Mouse (Mus musculus) forebrain, embryonic 14.5 days (tissue): ENCODE data around the gene Erc2. TPM values are rescaled to one million over a fixed set of nuclear protein-coding genes. Genes with fewer than 3 reads are reported as not detected.

Experiments used
- ATAC-seq: fragments of 200-750 bp; cut with Nextera tagmentation; 2 replicates; pipeline ENCODE4 v1.8.0; 2017; ENCODE audit warnings: mild to moderate bottlenecking, moderate library complexity
- DNase-seq: peaks from one replicate; pipeline ENCODE4 v3.0.0-alpha.2; 2015; ENCODE audit warnings: low spot score
- H3K27ac ChIP-seq: fragments of 300-500 bp; sonication (generic); 2 replicates; pipeline ENCODE4 v1.5.1; 2014; ENCODE audit warnings: low read depth, mild to moderate bottlenecking, control low read depth, low read length, moderate library complexity
- H3K27me3 ChIP-seq: fragments of 300-500 bp; sonication (generic); replicated peaks from 2 replicates; pipeline ENCODE4 v1.6.1; 2014; ENCODE audit warnings: low read length, control low read depth, mixed read lengths; ENCODE audit not compliant: control insufficient read depth, insufficient read depth
- H3K36me3 ChIP-seq: fragments of 300-500 bp; sonication (generic); 2 replicates; pipeline ENCODE4 v1.6.1; 2014; ENCODE audit warnings: low read length, control low read depth; ENCODE audit not compliant: control insufficient read depth, insufficient read depth
- H3K4me1 ChIP-seq: fragments of 300-500 bp; sonication (generic); 2 replicates; pipeline ENCODE4 v1.6.1; 2014; ENCODE audit warnings: antibody characterized with exemption, low read length, control low read depth; ENCODE audit not compliant: control insufficient read depth, insufficient read depth
- H3K4me2 ChIP-seq: fragments of 300-500 bp; sonication (generic); 2 replicates; pipeline ENCODE4 v1.6.1; 2014; ENCODE audit warnings: mild to moderate bottlenecking, control low read depth, low read length
- H3K4me3 ChIP-seq: fragments of 300-500 bp; sonication (generic); 2 replicates; pipeline ENCODE4 v1.5.1; 2014; ENCODE audit warnings: low read depth, low read length, control low read depth
- H3K9ac ChIP-seq: fragments of 300-500 bp; sonication (generic); 2 replicates; pipeline ENCODE4 v1.6.1; 2014; ENCODE audit warnings: mild to moderate bottlenecking, low read length, control low read depth, moderate library complexity
- H3K9me3 ChIP-seq: fragments of 300-500 bp; sonication (generic); replicated peaks from 2 replicates; pipeline ENCODE4 v1.6.1; 2016; ENCODE audit warnings: low read length, control low read depth, mixed read lengths; ENCODE audit not compliant: control insufficient read depth
- WGBS: fragments of 180-500 bp; shearing (Covaris S2); extraction: QIAGEN DNeasy Blood & Tissue Kit; methylation state at CpG from one replicate; pipeline ENCODE4 v1.1.7; 2014; 5-methylcytosine and 5-hydroxymethylcytosine counted together
- polyA plus RNA-seq: library from polyadenylated mRNA; unstranded; fragments of >200 nt; fragmentation: Nextera tagmentation; extraction: Ambion mirVana; gene quantifications from 2 replicates; pipeline ENCODE4 v1.2.1, GENCODE M21; 2014

Gene Erc2
- polyA plus RNA-seq, 1 experiment from 2014 or later = 40.6 TPM

- H3K4me3 ChIP-seq = no peak overlapping the region
- WGBS = 82% methylated on average over 2 of the region's 2 CpGs
- no peak overlapping the region for H3K9ac ChIP-seq
- DNase-seq (peak; percentile 38), ATAC-seq (no peak)
- no peak overlapping the region for H3K27ac ChIP-seq
- H3K27me3 ChIP-seq = no peaks in the 10 kb centered on the region
- no peaks in the 10 kb centered on the region for H3K36me3 ChIP-seq
- no peaks in the 10 kb centered on the region for H3K4me1 ChIP-seq
- no peaks in the 10 kb centered on the region for H3K9me3 ChIP-seq
- H3K4me2 ChIP-seq = no peak overlapping the region
Measured at GRCm38 (mm10) chr14:28143998-28144397, 521.8 kb downstream of the Erc2 start.

- DNase-seq = no peak
- Histone ChIP-seq H3K36me3 (no peaks in the 10 kb centered on the region), H3K4me2 (no peak overlapping the region), H3K4me1 (no peaks in the 10 kb centered on the region), H3K4me3 (no peak overlapping the region), H3K27me3 (no peaks in the 10 kb centered on the region), H3K9me3 (no peaks in the 10 kb centered on the region), H3K9ac (no peak overlapping the region), H3K27ac (no peak overlapping the region)
- ATAC-seq = no peak
- 50% methylated on average over 5 of the region's 5 CpGs for WGBS
Measured at GRCm38 (mm10) chr14:28147201-28147600, 525.0 kb downstream of the Erc2 start.

- Histone ChIP-seq H3K36me3 (no peaks in the 10 kb centered on the region), H3K9me3 (no peaks in the 10 kb centered on the region), H3K4me1 (no peaks in the 10 kb centered on the region), H3K4me3 (no peak overlapping the region), H3K27ac (no peak overlapping the region), H3K27me3 (no peaks in the 10 kb centered on the region), H3K4me2 (no peak overlapping the region), H3K9ac (no peak overlapping the region)
- DNase-seq (no peak), ATAC-seq (no peak)
- 88% methylated on average over 3 of the region's 3 CpGs for WGBS
Measured at GRCm38 (mm10) chr14:28150942-28151341, 528.7 kb downstream of the Erc2 start.

GRCm38 (mm10) chr14:28155706-28156105 is 533.5 kb downstream of the Erc2 start:
- no peak overlapping the region for H3K4me3 ChIP-seq
- H3K9ac ChIP-seq = no peak overlapping the region
- DNase-seq (peak; percentile 81), ATAC-seq (0 out of 2 replicates have a peak, but pooled peaks have one; percentile 29)
- H3K27me3 ChIP-seq = no peaks in the 10 kb centered on the region
- no peaks in the 10 kb centered on the region for H3K9me3 ChIP-seq
- H3K27ac ChIP-seq = no peak overlapping the region
- no peak overlapping the region for H3K4me2 ChIP-seq
- no peaks in the 10 kb centered on the region for H3K36me3 ChIP-seq
- WGBS = 54% methylated on average over 4 of the region's 4 CpGs
- H3K4me1 ChIP-seq = no peaks in the 10 kb centered on the region

- H3K9ac ChIP-seq = no peak overlapping the region
- H3K27me3 ChIP-seq = no peaks in the 10 kb centered on the region
- no peak overlapping the region for H3K4me2 ChIP-seq
- no peaks in the 10 kb centered on the region for H3K36me3 ChIP-seq
- H3K4me1 ChIP-seq = peaks cover 16% of the 10 kb centered on the region
- no peak for ATAC-seq
- DNase-seq = no peak
- H3K9me3 ChIP-seq = no peaks in the 10 kb centered on the region
- WGBS = 90% methylated on average over 2 of the region's 2 CpGs
- no peak overlapping the region for H3K27ac ChIP-seq
- H3K4me3 ChIP-seq = no peak overlapping the region
Measured at GRCm38 (mm10) chr14:28160852-28161251, 538.6 kb downstream of the Erc2 start.

GRCm38 (mm10) chr14:28164642-28165408 is 542.6 kb downstream of the Erc2 start:
- H3K36me3 ChIP-seq = no peaks in the 10 kb centered on the region
- peak; percentile 93 for DNase-seq
- no peaks in the 10 kb centered on the region; the same call in 1 of the 2 replicates for H3K27me3 ChIP-seq
- H3K4me3 ChIP-seq = peak overlapping the region; percentile 19; the same call in 1 of the 2 replicates
- peak overlapping the region; percentile 35; the same call in 1 of the 2 replicates for H3K27ac ChIP-seq
- peak overlapping the region; percentile 44 for H3K4me2 ChIP-seq
- peaks cover 16% of the 10 kb centered on the region for H3K4me1 ChIP-seq
- H3K9ac ChIP-seq = peak overlapping the region; percentile 9; the same call in 1 of the 2 replicates
- H3K9me3 ChIP-seq = no peaks in the 10 kb centered on the region
- 5% methylated on average over 15 of the region's 15 CpGs for WGBS
- peak; percentile 92 for ATAC-seq

- 30% methylated on average over 5 of the region's 5 CpGs for WGBS
Measured at GRCm38 (mm10) chr14:28165621-28166211, 543.5 kb downstream of the Erc2 start.

GRCm38 (mm10) chr14:28170711-28171110 is 548.5 kb downstream of the Erc2 start:
- no peaks in the 10 kb centered on the region; the same call in 1 of the 2 replicates for H3K27me3 ChIP-seq
- DNase-seq = no peak
- 81% methylated on average over 4 of the region's 4 CpGs for WGBS
- H3K4me2 ChIP-seq = no peak overlapping the region
- H3K4me1 ChIP-seq = peaks cover 2% of the 10 kb centered on the region
- ATAC-seq = no peak
- no peaks in the 10 kb centered on the region for H3K36me3 ChIP-seq
- H3K9me3 ChIP-seq = no peaks in the 10 kb centered on the region
- H3K27ac ChIP-seq = no peak overlapping the region
- H3K9ac ChIP-seq = no peak overlapping the region
- no peak overlapping the region for H3K4me3 ChIP-seq

More at GRCm38 (mm10) chr14:28165621-28166211, 543.5 kb downstream of the Erc2 start:
- peak; percentile 35; the same call in 1 of the 2 replicates for ATAC-seq
- Histone ChIP-seq H3K4me1 (peaks cover 16% of the 10 kb centered on the region), H3K27ac (peak overlapping the region; percentile 23; the same call in 1 of the 2 replicates), H3K27me3 (no peaks in the 10 kb centered on the region; the same call in 1 of the 2 replicates), H3K9me3 (no peaks in the 10 kb centered on the region), H3K4me2 (peak overlapping the region; percentile 44; the same call in 1 of the 2 replicates), H3K36me3 (no peaks in the 10 kb centered on the region), H3K4me3 (no peak overlapping the region), H3K9ac (0 out of 2 replicates have a peak overlapping the region, but pooled peaks have one; percentile 9)
- peak; percentile 22 for DNase-seq

GRCm38 (mm10) chr14:28171364-28171763 is 549.1 kb downstream of the Erc2 start:
- Histone ChIP-seq H3K4me3 (no peak overlapping the region), H3K27ac (no peak overlapping the region), H3K36me3 (no peaks in the 10 kb centered on the region), H3K27me3 (no peaks in the 10 kb centered on the region; the same call in 1 of the 2 replicates), H3K4me2 (no peak overlapping the region), H3K9ac (no peak overlapping the region), H3K4me1 (no peaks in the 10 kb centered on the region), H3K9me3 (no peaks in the 10 kb centered on the region)
- ATAC-seq (no peak), DNase-seq (no peak)
- WGBS = 74% methylated on average over 2 of the region's 2 CpGs
